Mouse (Mus musculus) thymus, postnatal 4 days (tissue): ENCODE measurements around the gene Wdr73.

Source experiments
- DNase-seq: peaks from one replicate; pipeline ENCODE4 v3.0.0; 2021

The Wdr73 gene

GRCm38 (mm10) chr7:80894196-80894595 lies 6.9 kb downstream of the Wdr73 start:
- DNase-seq = no peak

GRCm38 (mm10) chr7:80893753-80894129 lies 7.3 kb downstream of the Wdr73 start:
- DNase-seq = no peak

GRCm38 (mm10) chr7:80893086-80893752 lies 7.8 kb downstream of the Wdr73 start:
- DNase-seq = no peak

GRCm38 (mm10) chr7:80889841-80890241 lies 11.2 kb downstream of the Wdr73 start:
- peak; percentile 84 for DNase-seq

- DNase-seq = peak; percentile 70
These were observed 12.0 kb downstream of the Wdr73 start for GRCm38 (mm10) chr7:80889021-80889511.

- DNase-seq = peak; percentile 59
These were observed 12.5 kb downstream of the Wdr73 start for GRCm38 (mm10) chr7:80888595-80888994.

- DNase-seq = peak; percentile 63
These were observed 15.4 kb downstream of the Wdr73 start for GRCm38 (mm10) chr7:80885666-80886065.

GRCm38 (mm10) chr7:80882830-80883505 lies 18.1 kb downstream of the Wdr73 start:
- DNase-seq = peak; percentile 92

GRCm38 (mm10) chr7:80875727-80876126 lies 25.3 kb downstream of the Wdr73 start:
- DNase-seq = peak; percentile 56

GRCm38 (mm10) chr7:80873631-80874030 lies 27.4 kb downstream of the Wdr73 start:
- no peak for DNase-seq

GRCm38 (mm10) chr7:80873038-80873437 lies 28.0 kb downstream of the Wdr73 start:
- DNase-seq = no peak

- DNase-seq = no peak
These were observed 32.4 kb downstream of the Wdr73 start for GRCm38 (mm10) chr7:80868686-80869085.

GRCm38 (mm10) chr7:80866514-80867147 lies 34.4 kb downstream of the Wdr73 start:
- DNase-seq = no peak

- peak; percentile 40 for DNase-seq
These were observed 35.5 kb downstream of the Wdr73 start for GRCm38 (mm10) chr7:80865521-80865920.

GRCm38 (mm10) chr7:80864831-80865230 lies 36.2 kb downstream of the Wdr73 start:
- DNase-seq = peak; percentile 75

- no peak for DNase-seq
These were observed 36.9 kb downstream of the Wdr73 start for GRCm38 (mm10) chr7:80864151-80864550.

GRCm38 (mm10) chr7:80863520-80863919 lies 37.5 kb downstream of the Wdr73 start:
- DNase-seq = peak; percentile 35

- DNase-seq = no peak
These were observed 38.6 kb downstream of the Wdr73 start for GRCm38 (mm10) chr7:80862475-80862874.

- peak; percentile 85 for DNase-seq
These were observed 40.3 kb downstream of the Wdr73 start, which contains the start of gene Zscan2 for GRCm38 (mm10) chr7:80860729-80861274. Gene Zscan2 (plus strand): TSS chr7:80860920.

- DNase-seq = peak; percentile 85
These were observed 40.8 kb downstream of the Wdr73 start for GRCm38 (mm10) chr7:80860227-80860626.

- peak; percentile 89 for DNase-seq
These were observed 43.9 kb downstream of the Wdr73 start for GRCm38 (mm10) chr7:80857181-80857580.

- no peak for DNase-seq
These were observed 45.8 kb downstream of the Wdr73 start for GRCm38 (mm10) chr7:80855316-80855715.

- DNase-seq = peak; percentile 43
These were observed 47.9 kb downstream of the Wdr73 start for GRCm38 (mm10) chr7:80853218-80853617.
